Mouse (Mus musculus): Measurements from ENCODE around the gene Cga.

Gene Cga

GRCm38 (mm10) chr4:34893479-34893878, at the start of gene Cga:
Gene Cga (plus strand): TSS chr4:34893779.
- ATAC-seq (ENCODE audit: insufficient number of reproducible peaks, low FRiP score, low TSS enrichment): no peak

GRCm38 (mm10) chr4:34843839-34844238, 49.7 kb upstream of the Cga start:
- no peak for ATAC-seq (ENCODE audit: insufficient number of reproducible peaks, low FRiP score, low TSS enrichment)

- ATAC-seq (ENCODE audit: insufficient number of reproducible peaks, low FRiP score, low TSS enrichment): no peak
Measured at GRCm38 (mm10) chr4:34847679-34848309, 45.8 kb upstream of the Cga start.

DNA sequence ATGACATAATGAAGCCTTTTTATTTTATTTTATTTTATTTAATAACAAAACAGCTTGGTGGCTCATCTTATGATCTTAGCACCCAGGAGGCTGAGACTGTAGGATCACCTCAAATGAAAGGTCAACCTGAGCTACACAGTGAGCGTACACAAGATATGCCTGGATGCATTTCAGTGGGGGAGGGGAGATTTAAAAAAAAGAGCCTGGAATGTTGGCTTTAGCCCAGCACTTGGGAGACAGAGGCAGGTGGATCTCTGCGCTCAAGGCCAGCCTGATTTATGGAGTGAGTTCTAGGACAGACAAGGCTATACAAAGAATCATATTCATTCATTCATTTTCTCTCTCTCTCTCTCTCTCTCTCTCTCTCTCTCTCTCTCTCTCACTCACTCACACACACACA, 43.4 kb upstream of the Cga start:
- ATAC-seq (ENCODE audit: insufficient number of reproducible peaks, low FRiP score, low TSS enrichment): no peak

GRCm38 (mm10) chr4:34852051-34852450, 41.5 kb upstream of the Cga start:
- no peak for ATAC-seq (ENCODE audit: insufficient number of reproducible peaks, low FRiP score, low TSS enrichment)

DNA sequence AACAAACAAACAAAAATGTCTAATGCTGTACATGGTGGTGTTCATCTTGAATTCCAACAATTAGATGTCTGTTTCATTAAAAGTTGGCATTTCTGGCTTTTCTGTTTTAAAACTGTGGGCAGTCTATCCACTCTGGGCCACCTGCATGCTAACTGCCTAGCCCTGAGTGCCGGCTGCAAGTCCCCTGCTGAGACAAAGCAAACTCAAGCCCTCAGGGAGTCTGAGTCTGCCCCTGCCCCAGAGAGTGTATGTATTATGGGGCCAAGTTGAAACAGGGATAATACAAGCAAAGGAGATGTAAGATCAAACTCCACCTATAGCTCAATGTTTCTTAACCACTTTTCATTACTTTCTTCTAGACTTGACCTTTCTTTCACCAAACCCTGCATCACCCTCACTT, 37.6 kb upstream of the Cga start:
- ATAC-seq (ENCODE audit: insufficient number of reproducible peaks, low FRiP score, low TSS enrichment): no peak

DNA sequence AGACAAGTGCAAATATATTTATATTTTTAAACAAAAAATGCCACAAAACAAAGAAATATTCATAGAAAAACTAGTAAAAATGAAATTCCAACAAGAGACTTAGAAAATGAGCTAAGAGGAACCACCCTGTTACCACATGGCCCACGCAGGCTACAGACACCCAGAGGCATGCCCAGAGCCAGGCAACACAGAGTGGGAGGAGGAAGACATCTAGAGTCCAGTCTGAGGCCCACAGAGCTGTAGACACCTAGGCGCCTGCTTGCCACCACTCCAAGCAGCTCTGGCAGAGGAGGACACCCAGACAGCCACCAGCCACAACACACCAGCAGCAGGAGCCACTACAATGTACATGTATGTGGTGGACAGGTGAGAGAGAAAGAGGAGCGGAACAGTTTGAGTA, 34.7 kb upstream of the Cga start:
- no peak for ATAC-seq (ENCODE audit: insufficient number of reproducible peaks, low FRiP score, low TSS enrichment)

DNA sequence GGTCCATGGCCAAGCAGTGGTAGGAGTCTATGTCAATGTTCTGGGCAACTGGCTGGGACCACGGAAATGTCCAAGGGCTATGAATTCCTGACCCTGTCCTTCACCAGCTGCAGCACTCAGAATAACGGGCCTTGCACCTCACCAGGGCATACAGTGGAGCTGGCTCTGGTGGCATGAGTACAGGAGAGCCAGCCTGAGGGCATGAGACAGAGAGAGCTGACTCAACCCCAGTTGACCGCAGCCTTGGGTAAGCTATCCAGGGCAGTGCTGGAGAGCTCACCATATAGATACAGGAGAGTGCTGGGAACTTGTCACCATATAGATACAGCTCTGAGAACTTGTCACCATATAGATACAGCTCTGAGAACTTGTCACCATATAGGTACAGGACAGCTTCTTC, 34.2 kb upstream of the Cga start:
- ATAC-seq (ENCODE audit: insufficient number of reproducible peaks, low FRiP score, low TSS enrichment): 0 out of 2 replicates have a peak, but pooled peaks have one; percentile 26

DNA sequence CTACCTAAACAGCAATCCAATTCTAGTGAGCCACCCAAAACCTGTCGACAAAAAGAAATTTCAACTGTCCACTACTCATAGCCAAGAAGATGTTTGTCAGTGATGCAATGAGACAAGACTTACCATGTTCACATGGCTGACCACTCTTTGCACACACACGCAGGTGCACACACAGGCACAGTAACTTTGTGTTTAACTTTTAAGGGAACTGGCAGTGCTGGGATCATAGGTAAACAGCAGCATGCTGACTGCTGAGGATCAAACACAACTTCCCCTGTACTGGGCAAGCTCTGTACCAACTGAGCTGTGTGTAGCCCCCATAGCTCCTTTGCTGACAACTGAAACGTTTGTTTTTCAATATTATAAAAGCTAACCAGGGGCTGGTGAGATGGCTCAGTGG, 32.1 kb upstream of the Cga start:
- no peak for ATAC-seq (ENCODE audit: insufficient number of reproducible peaks, low FRiP score, low TSS enrichment)

DNA sequence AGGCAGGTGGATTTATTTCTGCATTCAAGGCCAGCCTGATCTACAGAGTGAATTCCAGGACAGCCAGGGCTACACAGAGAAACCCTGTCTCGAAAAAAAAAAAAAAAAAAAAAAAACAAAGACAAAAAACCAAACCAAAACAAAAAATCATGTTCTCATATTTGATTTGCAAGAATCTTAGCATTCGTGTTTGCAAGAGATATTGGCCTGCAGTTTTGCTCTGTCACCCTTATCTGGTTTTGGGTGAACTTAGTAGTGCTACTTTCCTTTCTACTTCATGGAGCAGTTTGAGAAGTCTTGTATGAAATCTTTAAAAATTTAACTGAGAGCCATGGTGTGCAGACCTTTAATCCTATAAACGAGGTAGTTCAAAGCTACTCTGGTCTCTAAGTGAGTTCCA, 23.8 kb upstream of the Cga start:
- no peak for ATAC-seq (ENCODE audit: insufficient number of reproducible peaks, low FRiP score, low TSS enrichment)

GRCm38 (mm10) chr4:34872896-34873495, 20.6 kb upstream of the Cga start:
- no peak for ATAC-seq (ENCODE audit: insufficient number of reproducible peaks, low FRiP score, low TSS enrichment)

DNA sequence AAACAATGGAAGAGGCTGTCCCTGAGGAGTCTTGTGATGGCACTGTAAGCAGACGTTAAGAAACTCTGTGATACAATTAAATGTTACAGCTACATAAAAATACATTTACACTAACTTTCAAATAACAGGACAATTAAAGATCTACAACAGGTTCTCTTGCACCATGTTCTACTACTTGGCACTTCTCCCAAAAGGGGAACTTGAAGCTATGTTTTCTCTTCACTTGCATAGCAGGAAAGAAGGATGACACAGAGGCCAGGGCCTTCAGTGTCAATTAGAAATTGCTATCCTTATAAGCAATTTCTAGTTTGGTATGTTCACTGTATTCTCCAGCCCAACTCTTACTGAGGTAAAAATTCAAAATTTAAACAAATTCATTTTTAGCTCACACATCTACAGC, 19.3 kb upstream of the Cga start:
- no peak for ATAC-seq (ENCODE audit: insufficient number of reproducible peaks, low FRiP score, low TSS enrichment)

DNA sequence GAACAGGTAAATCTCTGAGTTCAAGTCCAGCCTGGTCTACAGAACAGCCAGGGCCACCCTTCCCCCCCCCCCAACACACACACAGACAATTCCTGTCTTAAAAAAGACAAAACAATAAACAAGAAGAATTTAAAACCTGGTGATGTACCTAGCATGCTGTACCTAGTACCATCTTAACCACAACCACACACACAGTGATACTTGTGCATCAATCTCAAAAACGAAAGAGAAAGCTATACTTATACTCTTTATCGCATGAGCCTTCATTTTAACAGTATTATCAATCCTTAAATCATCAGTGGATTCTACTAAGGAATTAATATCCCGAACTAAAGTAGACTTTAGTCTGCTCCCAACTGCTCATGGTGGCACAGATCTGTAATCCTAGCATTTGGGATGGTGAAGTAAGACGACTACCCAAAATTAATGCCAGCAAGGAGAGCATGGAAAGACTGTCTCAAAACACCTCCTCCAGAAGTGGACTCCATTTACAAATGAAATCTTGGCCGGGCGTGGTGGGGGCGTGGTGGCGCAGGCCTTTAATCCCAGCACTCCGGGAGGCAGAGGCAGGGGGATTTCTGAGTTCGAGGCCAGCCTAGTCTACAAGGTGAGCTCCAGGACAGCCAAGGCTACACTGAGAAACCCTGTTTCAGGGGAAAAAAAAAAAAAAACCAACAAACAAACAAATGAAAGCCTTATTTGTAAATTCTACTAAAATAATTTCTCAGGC, 12.5 kb upstream of the Cga start:
- no peak for ATAC-seq (ENCODE audit: insufficient number of reproducible peaks, low FRiP score, low TSS enrichment)

- no peak for ATAC-seq (ENCODE audit: insufficient number of reproducible peaks, low FRiP score, low TSS enrichment)
Measured at GRCm38 (mm10) chr4:34881851-34882250, 11.7 kb upstream of the Cga start.

DNA sequence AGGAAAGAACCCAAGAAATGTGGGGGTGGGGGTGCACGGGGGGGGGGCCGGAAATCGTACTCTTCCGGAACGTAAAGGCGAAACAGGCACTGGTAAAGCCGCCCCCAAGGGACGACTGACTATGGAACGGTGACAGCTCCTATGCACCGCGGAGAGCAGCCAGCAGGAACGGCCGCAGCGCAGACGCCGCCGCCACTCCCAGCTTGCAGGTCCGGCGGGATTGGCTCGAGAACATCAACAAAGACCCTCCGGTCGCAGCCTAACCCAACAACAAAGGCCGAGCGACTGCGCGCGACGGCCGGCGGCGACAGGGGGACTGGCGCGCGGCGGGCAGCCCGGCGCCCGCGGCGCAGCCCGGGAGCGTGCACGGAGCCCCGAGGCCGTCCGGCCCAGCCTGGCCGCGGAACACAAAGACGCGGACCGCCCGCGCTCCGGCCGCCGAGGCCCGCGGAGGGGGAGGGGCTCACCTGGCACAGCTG, 11.2 kb upstream of the Cga start:
- peak; percentile 67 for ATAC-seq (ENCODE audit: insufficient number of reproducible peaks, low FRiP score, low TSS enrichment)

- ATAC-seq (ENCODE audit: insufficient number of reproducible peaks, low FRiP score, low TSS enrichment): peak; percentile 87
Measured at GRCm38 (mm10) chr4:34882818-34883217, 10.8 kb upstream of the Cga start, which contains the start of gene Zfp292. Gene Zfp292 (minus strand): TSS chr4:34882960.

DNA sequence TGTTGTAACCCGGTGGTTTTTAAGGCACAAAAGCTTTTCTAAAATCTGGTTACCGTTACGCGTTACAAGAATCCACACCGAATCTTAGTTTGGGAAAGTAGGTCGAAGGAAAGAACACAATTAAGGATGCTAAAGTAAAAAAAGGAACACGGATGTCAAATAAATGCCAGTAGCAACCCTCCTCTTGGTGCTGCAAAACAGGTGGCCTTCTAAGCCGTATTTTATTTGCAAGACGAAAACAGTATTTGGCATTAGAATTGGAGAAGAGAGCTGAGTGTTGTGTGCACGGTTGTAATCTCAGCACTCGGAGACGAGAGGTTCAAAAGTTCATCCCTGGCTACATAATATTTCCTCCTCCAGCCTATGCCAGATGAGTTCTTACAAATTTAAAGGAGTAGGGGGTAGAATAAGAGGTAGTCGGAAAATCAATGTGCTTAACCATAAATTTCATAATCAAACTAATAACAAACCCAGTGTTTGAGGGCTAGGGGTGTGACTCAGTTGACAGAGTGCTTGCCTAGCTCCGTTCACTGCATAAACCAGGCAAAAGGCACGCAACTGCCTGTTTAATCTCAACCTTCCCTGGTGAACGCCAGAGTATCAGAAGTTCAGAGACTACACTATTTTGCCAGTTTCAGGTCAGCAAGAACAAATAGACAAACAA, 10.1 kb upstream of the Cga start:
- ATAC-seq (ENCODE audit: insufficient number of reproducible peaks, low FRiP score, low TSS enrichment): no peak

- ATAC-seq (ENCODE audit: insufficient number of reproducible peaks, low FRiP score, low TSS enrichment): no peak
Measured at GRCm38 (mm10) chr4:34885631-34886351, 7.8 kb upstream of the Cga start.

- ATAC-seq (ENCODE audit: insufficient number of reproducible peaks, low FRiP score, low TSS enrichment): peak; percentile 65
Measured at GRCm38 (mm10) chr4:34886490-34887111, 7.0 kb upstream of the Cga start.

DNA sequence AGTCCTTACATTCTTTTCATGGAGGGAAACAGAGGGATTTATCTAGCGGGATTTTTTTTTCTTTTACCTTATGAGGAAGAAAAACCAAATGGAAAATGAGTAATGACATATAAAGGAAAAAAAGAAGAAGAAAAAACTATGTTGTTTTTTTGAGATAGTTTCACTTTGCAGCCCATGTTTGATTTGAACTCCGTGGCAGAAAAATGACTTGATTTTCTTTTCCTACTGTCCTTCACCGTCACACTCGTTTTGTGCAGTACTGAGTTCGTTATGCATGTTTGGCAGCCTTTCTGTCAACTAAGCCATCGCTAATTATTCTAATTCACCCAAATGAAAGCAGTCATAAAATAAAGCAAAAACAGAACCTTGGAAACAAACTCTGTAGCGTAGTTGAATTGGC, 6.3 kb upstream of the Cga start:
- ATAC-seq (ENCODE audit: insufficient number of reproducible peaks, low FRiP score, low TSS enrichment): no peak

All from cerebellum, adult (tissue).